Mouse (Mus musculus) E14TG2a.4 (cell line): Measurements from ENCODE around the gene Tnfaip8l2.
"Not testable (repeated sequence)": the region's sequence is repeated elsewhere in the genome, so short reads cannot be mapped to it uniquely, and the experiment has no call there.

Experiments
- H3K27me3 ChIP-seq: 2 replicates; pipeline ENCODE4 v1.6.1; 2014; ENCODE audit warnings: low read length, control low read depth; ENCODE audit not compliant: insufficient read depth
- H3K36me3 ChIP-seq: 2 replicates; pipeline ENCODE4 v1.6.1; 2014; ENCODE audit warnings: low read length, control low read depth; ENCODE audit not compliant: insufficient read depth
- H3K4me1 ChIP-seq: replicated peaks from 2 replicates; pipeline ENCODE4 v1.6.1; 2014; ENCODE audit warnings: low read depth, low read length, control low read depth
- H3K4me3 ChIP-seq: replicated peaks from 2 replicates; pipeline ENCODE4 v1.5.1; 2014; ENCODE audit warnings: mild to moderate bottlenecking, low read length
- H3K9me3 ChIP-seq: 2 replicates; pipeline ENCODE4 v1.6.1; 2014; ENCODE audit warnings: low read length, control low read depth
- CTCF ChIP-seq: conservative IDR thresholded peaks from 2 replicates; pipeline ENCODE4 v1.5.1; 2014; ENCODE audit warnings: low read length
- NANOG ChIP-seq: IDR thresholded peaks from 2 replicates; pipeline ENCODE4 v1.6.1; 2014; ENCODE audit warnings: borderline replicate concordance, low read length, mixed read lengths
- POU5F1 ChIP-seq: IDR thresholded peaks from 2 replicates; pipeline ENCODE4 v1.6.1; 2014; ENCODE audit warnings: low read length, borderline replicate concordance

Gene Tnfaip8l2

GRCm38 (mm10) chr3:95141474-95141873, 686 bp downstream of the Tnfaip8l2 start:
- peaks cover 28% of the 10 kb centered on the region for H3K27me3 ChIP-seq
- no peaks in the 10 kb centered on the region for H3K36me3 ChIP-seq
- H3K4me3 ChIP-seq = no peak overlapping the region
- no peaks in the 10 kb centered on the region for H3K9me3 ChIP-seq
- TF ChIP-seq NANOG = no peak
- no peak for TF ChIP-seq CTCF
- no peak for TF ChIP-seq POU5F1
- peaks cover 42% of the 10 kb centered on the region for H3K4me1 ChIP-seq

- H3K4me3 ChIP-seq = peak overlapping the region; percentile 62
- TF ChIP-seq NANOG (no peak), CTCF (no peak), POU5F1 (no peak)
These were observed 1.4 kb downstream of the Tnfaip8l2 start for GRCm38 (mm10) chr3:95140795-95141194.

GRCm38 (mm10) chr3:95140289-95140595, 1.9 kb downstream of the Tnfaip8l2 start:
- TF ChIP-seq CTCF = no peak
- TF ChIP-seq NANOG = no peak
- no peak for TF ChIP-seq POU5F1

More at GRCm38 (mm10) chr3:95140795-95141194, 1.4 kb downstream of the Tnfaip8l2 start:
- Histone ChIP-seq H3K27me3 (peaks cover 28% of the 10 kb centered on the region), H3K4me1 (peaks cover 48% of the 10 kb centered on the region), H3K36me3 (no peaks in the 10 kb centered on the region), H3K9me3 (no peaks in the 10 kb centered on the region)

GRCm38 (mm10) chr3:95139586-95140288, 2.4 kb downstream of the Tnfaip8l2 start:
- H3K9me3 ChIP-seq = no peaks in the 10 kb centered on the region
- TF ChIP-seq NANOG = no peak
- TF ChIP-seq POU5F1 = no peak
- no peak for TF ChIP-seq CTCF
- H3K36me3 ChIP-seq = no peaks in the 10 kb centered on the region
- peak overlapping the region; percentile 62 for H3K4me3 ChIP-seq
- peaks cover 28% of the 10 kb centered on the region for H3K27me3 ChIP-seq
- H3K4me1 ChIP-seq = peaks cover 58% of the 10 kb centered on the region

More at GRCm38 (mm10) chr3:95140289-95140595, 1.9 kb downstream of the Tnfaip8l2 start:
- no peaks in the 10 kb centered on the region for H3K9me3 ChIP-seq
- no peaks in the 10 kb centered on the region for H3K36me3 ChIP-seq
- H3K27me3 ChIP-seq = peaks cover 28% of the 10 kb centered on the region
- H3K4me1 ChIP-seq = peaks cover 53% of the 10 kb centered on the region
- peak overlapping the region; percentile 62 for H3K4me3 ChIP-seq

GRCm38 (mm10) chr3:95136336-95136735, 5.8 kb downstream of the Tnfaip8l2 start:
- TF ChIP-seq POU5F1 = no peak
- TF ChIP-seq NANOG = no peak
- no peak for TF ChIP-seq CTCF
- peaks cover 19% of the 10 kb centered on the region for H3K27me3 ChIP-seq
- H3K36me3 ChIP-seq = peaks cover 9% of the 10 kb centered on the region
- peaks cover 59% of the 10 kb centered on the region for H3K4me1 ChIP-seq
- H3K4me3 ChIP-seq = no peak overlapping the region
- no peaks in the 10 kb centered on the region for H3K9me3 ChIP-seq

- Histone ChIP-seq H3K36me3 (peaks cover 15% of the 10 kb centered on the region), H3K9me3 (no peaks in the 10 kb centered on the region), H3K27me3 (peaks cover 12% of the 10 kb centered on the region), H3K4me1 (peaks cover 53% of the 10 kb centered on the region), H3K4me3 (no peak overlapping the region)
- TF ChIP-seq POU5F1 (no peak), NANOG (no peak), CTCF (no peak)
These were observed 6.6 kb downstream of the Tnfaip8l2 start for GRCm38 (mm10) chr3:95135433-95136052.

- Histone ChIP-seq H3K9me3 (no peaks in the 10 kb centered on the region), H3K27me3 (peaks cover 7% of the 10 kb centered on the region), H3K4me1 (peaks cover 48% of the 10 kb centered on the region), H3K4me3 (peak overlapping the region; percentile 63), H3K36me3 (peaks cover 20% of the 10 kb centered on the region)
- TF ChIP-seq POU5F1 (no peak), NANOG (no peak), CTCF (no peak)
These were observed 7.1 kb downstream of the Tnfaip8l2 start for GRCm38 (mm10) chr3:95135023-95135422.

- peaks cover 46% of the 10 kb centered on the region for H3K4me1 ChIP-seq
- H3K4me3 ChIP-seq = peak overlapping the region; percentile 84; the same call in 1 of the 2 replicates
- H3K36me3 ChIP-seq = peaks cover 29% of the 10 kb centered on the region
- not testable (repeated sequence) for H3K27me3 ChIP-seq, H3K9me3 ChIP-seq
These were observed 8.0 kb downstream of the Tnfaip8l2 start for GRCm38 (mm10) chr3:95134133-95134532.
